Mouse (Mus musculus): ENCODE results near the gene Ptbp1.

GRCm38 (mm10) chr10:79862925-79863324 is 8.7 kb downstream of the Ptbp1 start:
- TF ChIP-seq CTCF (IDR thresholded peaks at IDR 0.05; ENCODE audit: extremely low read depth, insufficient read depth, insufficient read length, insufficient replicate concordance) = no peak
- TF ChIP-seq POLR2A (IDR thresholded peaks at IDR 0.05; ENCODE audit: low read depth, low read length) = no peak

Data from spleen, adult 2 months (tissue).